Mouse (Mus musculus) embryonic fibroblast, embryonic 13.5 days (primary cell): ENCODE data around the gene Ier5l.

Experiments used
- CTCF ChIP-seq: IDR thresholded peaks from 2 replicates; pipeline ENCODE4 v1.5.1; 2011; ENCODE audit warnings: mild to moderate bottlenecking, control low read depth, low read length, moderate library complexity, borderline replicate concordance; ENCODE audit not compliant: insufficient read depth
- POLR2A ChIP-seq: IDR thresholded peaks from 2 replicates; pipeline ENCODE4 v1.6.1; 2011; ENCODE audit warnings: low read depth, mild to moderate bottlenecking, control low read depth, low read length, moderate library complexity

DNA sequence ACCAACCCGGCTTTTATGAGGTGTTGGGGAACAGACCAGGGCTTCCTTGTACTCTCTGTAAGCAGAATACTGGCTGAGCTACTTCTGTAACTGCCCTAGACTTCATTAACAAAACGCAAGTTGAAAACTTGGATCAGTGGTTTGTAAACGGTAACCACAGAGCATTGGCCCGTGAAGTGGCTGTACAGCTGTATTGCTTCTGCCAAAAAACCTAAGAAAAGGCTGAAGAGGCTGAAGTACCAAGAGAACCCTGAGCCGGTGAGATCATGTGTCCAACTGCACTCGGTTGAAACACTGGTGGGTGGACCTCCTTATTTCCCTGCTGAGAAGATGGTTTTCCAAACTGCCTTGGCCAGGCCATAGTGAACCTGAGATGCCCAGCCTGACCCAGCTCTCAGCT, 15.7 kb downstream of the Ier5l start:
- TF ChIP-seq CTCF: no peak
- TF ChIP-seq POLR2A: no peak
